Mouse (Mus musculus) heart, adult 9 months (tissue): ENCODE results near the gene Polr3gl.
A peak's percentile ranks its signal among the peaks of the same experiment; 100 is the strongest.

Experiments used
- DNase-seq, 2 experiments: peaks; one replicate each; pipeline ENCODE4 v3.0.0; 2022; ENCODE audit warnings: low spot score in 2 of 2

The Polr3gl gene

DNA sequence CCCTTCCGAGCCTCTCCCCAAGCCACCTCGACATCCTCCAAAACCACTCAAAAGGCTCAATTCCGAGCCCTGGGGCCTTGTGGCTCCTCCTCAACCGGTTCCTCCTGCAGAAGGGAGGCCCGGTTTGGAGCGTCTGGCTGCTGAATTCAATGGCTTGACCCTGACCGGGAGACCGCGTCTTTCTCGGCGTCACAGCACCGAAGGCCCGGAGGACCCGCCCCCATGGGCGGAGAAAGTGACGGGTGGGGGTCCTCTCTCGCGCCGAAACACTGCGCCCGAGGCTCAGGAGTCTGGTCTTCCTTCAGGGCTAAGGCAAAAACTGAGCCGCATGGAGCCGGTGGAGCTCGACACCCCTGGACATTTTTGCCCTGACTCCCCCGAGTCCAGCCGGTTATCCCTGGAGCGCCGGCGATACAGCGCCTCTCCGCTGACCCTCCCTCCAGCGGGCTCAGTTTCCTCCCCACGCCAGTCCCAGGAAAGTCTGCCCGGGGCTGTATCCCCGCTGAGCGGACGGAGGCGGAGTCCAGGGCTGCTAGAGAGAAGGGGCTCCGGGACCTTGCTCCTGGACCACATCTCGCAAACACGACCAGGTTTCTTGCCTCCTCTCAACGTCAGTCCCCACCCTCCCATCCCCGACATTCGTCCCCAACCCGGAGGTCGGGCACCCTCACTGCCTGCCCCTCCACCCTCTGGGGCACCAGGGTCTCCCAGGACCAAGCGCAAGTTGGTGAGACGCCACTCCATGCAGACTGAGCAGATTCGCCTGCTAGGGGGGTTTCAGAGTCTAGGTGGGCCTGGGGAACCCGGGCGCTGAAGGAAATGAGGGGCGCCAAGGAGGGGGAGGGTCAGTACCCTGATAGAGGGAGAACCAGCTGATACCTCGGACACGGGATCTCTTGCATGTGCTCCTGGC, 4.4 kb upstream of the Polr3gl start:
- peak; percentile 85 to 88 for DNase-seq

DNA sequence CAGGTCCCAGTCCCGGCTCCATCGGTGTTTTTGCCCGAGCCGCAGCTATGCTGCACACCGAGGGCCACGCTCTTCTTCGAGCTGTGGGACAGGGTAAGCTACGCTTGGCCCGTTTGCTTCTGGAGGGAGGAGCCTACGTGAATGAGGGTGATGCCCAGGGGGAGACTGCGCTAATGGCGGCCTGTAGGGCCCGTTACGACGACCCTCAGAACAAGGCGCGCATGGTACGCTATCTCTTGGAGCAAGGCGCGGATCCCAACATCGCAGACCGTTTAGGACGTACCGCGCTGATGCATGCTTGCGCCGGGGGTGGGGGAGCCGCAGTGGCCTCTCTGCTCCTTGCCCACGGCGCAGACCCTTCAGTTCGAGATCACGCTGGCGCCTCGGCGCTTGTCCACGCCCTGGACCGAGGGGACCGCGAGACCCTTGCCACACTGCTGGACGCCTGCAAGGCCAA, 3.5 kb upstream of the Polr3gl start:
- DNase-seq, result peak in 1 of 2 experiments; percentile 36

DNA sequence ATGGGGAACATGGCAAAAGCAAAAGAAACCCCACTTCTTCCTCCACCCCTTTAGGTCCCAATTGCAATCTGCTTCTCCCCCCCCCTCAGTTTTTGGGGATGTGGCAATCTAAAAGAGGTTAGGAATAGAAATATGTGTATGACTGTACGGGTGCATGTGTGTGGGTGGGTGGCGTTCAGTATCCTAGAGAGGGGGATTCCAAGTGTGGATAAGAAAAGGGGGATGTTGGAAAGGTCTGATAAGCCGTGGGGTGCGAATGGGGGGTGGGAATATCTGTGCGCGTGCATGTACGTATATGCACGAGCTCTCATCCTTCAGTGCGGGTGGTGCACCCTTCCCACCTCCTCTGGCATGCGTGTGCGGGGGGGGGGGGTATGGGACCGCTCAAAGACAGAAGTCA, 2.9 kb upstream of the Polr3gl start:
- DNase-seq, result no peak

DNA sequence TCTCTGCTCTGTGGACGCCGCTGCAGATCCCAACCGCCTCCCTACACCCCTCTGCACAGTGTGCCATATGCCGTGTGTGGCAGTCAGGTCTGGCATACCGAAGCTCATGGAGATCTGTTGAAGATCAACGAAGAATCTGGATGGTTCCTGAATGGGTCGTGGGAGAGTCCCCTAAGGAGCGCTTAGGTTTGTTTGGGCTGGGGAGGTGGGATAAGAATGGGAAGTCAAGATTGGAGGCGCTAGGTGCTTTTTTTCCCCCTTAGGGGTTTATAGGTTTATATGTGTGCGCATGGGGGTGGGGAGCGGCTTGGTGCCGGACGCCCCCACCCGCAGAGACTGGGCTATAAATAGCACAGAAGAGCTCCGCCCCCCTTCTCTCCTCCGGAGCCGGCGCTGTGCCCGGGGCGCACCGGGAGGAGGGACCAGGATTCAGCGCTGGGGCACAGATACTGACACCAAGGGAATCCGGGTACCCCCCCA, 2.3 kb upstream of the Polr3gl start, which contains the start of gene Ankrd34a:
Ankrd34a (plus strand) TSS at position 409 of the 480 bp plus-strand sequence.
- DNase-seq, result peak; percentile 56 to 65

DNA sequence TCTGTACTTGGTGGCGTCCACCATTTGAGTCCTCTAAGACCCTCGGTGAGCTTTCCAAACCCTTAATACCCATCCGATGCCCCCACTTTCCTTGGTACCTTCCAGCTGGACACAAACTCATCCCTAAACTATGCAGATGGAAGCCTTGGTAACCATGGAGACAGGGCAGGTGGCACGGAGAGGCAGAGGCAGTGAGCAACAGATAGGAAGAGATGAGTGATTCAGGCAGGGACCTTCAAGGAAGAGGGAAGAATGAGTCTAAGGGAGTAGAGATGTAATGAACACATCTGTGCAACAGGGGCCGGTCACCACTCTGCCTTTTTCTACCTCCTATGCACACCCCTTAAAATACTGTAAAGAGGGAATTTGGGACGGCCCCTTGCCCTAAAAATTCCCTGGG, 1.7 kb upstream of the Polr3gl start:
- DNase-seq, result no peak

DNA sequence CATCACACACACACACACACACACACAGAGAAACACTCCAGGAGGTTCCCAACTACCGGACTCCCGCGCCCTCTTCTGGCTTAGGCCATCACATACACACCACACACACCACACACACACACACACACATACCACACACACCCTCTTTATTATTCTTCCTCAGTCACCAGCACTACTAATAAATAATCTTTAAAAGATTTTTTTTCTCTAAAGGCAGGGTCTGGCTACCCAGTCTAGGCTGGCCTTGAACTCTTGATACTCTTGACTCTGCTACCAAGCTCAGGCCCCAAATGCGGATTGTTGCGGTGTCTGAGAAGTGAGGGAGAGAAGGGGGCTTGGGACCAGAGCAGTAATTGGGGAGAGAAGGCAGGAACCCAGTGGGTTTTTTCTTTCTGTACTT, 870 bp upstream of the Polr3gl start:
- DNase-seq, result no peak

DNA sequence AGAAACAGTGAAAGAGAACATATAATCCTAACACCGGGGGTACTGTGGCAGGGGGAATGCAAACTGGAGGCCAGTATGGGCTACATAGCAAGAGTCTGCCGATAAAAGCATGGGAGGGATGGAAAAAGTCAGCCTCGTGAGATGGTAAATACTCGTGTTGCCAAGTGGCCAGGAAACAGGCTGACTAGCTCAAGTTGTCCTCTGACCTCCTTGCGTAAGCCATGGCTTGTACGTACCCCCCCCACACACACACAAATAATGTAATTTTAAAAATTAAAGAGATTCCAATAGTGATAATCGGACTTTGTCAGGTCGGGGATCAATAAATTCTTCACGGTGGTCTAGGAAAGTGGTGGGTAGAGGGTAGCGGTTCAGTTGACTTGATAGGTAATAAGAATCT, 607 bp downstream of the Polr3gl start:
- no peak for DNase-seq

DNA sequence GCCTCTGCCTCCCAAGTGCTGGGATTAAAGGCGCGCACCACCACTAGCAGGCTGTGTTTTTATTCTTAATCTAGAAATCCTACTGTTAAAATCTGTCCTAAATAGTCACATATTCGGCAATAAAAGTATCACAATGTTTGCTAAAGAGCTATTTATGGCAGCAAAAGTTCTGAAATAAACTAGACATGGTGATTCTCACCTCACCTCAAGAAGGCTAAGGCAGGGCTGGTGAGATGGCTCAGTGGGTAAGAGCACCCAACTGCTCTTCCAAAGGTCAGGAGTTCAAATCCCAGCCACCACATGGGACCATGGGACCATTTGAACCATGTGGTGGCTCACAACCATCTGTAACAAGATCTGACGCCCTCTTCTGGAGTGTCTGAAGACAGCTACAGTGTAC, 3.3 kb downstream of the Polr3gl start:
- DNase-seq, result no peak

DNA sequence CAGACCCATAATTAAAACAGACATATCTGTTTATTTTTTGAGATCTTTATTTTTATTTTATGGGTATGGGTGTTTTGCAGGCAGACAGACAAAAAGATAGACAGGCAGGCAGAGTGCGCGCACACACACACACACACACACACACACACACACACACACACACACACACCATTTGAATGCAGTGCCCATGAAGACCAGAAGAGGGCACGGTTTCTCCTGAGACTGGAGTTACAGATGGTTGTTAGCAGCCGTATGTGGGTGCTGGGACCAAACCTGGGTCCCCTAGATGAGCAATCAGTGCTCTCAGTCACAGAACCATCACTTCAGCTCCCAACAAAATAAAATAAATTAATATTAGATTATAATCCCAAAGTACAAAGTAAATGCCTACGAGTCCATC, 10.6 kb downstream of the Polr3gl start:
- DNase-seq, result no peak

DNA sequence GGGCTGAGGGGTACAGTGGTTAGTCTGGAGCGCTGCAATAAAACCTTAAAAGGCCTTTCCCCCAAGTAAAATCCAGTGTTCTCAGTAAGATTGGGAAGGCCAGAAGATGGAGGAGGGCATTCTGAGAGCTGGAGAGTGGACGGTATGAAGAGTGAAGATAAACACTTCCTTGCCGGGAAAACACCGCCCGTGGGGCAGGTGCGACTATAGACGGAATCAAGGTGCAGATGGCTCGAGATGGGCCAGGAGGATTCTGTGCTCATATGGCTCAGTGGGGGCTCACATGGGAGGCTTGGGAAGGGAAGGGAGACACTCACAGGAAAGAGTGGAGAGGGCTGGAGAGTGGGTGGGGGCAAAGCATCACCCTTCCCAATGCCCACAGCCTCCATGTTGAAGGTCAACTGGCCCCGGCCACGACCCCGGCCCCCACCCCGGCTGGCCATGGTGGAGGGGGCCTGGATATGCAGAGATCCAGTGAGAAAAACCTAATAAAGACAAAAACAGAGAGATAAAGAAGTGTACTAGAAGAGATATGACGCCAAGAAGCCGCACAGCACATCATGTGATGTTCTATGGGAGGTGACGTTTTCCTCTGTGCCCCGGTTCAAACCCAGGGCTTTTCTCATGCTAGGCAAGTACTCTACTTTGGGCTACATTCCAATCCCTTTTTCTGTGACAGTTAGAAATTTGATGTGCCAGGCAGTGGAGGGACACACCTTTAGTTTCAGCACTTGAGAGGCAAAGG, 12.0 kb downstream of the Polr3gl start:
- no peak for DNase-seq

DNA sequence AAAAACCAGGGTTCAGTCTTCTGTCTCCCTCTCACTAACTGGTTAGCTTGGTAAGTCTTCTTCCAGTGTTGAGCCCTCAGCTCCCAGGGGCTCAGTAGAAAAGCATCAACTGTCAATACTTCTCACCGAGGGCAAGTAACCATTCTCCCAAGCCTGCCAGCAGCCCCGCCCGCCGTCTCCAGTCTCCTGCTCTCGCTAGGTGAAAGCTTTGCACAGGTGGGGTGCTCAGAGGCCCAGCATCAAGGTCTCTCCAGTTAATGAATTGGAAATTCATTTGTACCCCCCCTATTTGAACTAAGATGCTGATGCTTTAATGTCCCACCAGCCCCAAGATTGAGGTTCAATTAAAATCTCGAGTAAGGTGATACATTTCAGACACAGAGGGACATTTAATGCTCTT, 12.8 kb downstream of the Polr3gl start:
- DNase-seq, result no peak

DNA sequence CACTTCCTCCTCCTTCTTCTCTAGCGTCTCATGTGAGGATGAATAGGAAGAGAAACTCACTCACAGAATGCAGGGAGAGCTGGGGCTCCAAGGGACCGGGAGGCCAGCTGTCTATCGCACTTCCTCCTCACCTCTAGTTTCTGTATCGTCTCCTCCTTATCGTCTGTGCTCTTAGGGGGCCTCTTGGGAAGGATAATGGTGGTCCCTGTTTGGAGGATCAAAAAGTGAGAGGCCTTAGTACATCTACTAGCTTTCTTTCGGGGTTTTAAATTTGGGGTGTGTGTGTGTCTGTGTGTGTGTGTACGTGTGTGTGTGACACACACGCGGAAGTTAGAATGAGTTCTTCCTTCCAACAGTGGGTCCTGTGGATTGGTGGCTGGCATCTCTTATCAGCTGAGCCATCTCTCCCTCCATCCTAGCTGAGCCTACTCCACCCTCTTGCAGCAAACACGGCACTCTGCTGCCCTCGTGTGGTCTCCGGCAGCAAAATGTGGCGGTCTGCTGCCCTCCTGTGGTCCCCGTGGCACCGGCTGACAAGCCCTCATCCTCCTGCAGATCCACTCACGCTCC, 14.0 kb downstream of the Polr3gl start:
- peak; percentile 88 for DNase-seq

DNA sequence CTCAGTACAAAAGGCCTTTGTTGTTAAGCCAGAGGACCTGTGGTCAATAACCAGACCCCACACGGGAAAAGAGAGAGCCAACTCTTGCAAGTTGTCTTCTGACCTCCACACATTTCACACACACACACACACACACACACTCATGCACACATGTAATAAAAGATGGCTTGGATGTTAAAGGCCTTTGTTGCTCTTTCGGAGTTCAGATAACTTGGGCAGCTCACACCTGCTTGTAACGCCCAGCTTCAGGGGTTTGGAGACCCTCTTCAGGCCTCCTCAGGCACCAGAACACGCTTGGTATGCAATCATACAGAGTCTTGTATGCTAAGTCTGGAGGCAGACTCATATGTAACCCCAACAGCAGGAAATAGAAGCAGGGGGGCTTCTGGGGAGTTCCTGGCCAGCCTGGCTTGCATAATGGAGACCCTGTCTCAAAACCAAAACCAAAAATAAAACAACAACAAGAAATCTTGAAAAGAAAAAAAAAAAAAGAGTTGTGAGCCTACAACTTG, 14.7 kb downstream of the Polr3gl start:
- peak in 1 of 2 experiments; percentile 18 for DNase-seq

DNA sequence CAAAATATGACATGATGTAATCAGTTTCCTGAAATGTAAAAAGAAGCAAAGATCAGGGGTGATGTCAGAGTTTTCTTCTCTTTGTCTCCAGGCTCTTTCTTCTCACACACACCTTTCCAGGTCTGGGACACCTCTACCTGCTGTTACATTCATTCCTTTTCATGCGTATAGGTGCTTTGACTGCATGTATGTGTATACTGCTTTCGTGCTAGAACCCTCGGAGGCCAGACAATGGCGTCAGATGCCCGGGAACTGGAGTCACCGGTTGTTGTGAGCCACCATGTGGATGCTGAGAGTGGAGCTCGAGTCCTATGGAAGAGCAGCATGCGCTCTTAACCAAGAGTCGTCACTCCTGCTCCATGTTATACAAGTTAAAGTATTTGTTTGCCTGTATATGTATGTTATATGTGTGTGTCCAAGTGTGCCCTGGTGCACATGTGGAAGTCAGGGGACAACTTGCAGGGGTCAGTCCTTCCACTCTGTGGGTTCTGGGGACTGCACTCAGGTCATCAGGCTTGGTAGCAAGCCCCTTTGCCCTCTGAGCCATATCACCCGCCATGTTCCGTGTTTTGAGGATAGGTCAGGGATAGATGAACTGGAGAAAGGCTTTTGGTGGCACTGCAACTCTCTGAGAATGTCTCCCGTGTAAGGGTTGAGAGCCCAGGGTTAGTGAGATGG, 15.3 kb downstream of the Polr3gl start:
- peak in 1 of 2 experiments; percentile 25 for DNase-seq

DNA sequence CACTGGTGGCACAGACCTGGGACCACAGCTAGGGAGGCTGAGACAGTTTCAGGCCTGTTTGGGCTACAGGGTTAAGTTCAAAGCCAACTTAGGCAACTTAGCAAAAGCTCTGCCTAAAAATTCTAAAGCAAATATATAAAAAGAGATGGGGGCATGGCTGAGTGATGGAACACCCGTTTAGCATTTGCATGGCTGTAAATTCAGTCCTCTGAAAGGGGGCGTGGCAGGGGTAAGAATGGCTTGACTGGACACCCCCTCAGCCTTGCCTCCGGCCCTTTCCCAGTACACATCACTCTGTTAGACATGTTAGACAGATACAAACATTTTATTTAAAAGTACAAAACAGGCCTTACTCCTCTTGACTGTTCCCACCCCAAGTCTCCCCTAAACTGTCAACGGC, 16.4 kb downstream of the Polr3gl start:
- no peak for DNase-seq

DNA sequence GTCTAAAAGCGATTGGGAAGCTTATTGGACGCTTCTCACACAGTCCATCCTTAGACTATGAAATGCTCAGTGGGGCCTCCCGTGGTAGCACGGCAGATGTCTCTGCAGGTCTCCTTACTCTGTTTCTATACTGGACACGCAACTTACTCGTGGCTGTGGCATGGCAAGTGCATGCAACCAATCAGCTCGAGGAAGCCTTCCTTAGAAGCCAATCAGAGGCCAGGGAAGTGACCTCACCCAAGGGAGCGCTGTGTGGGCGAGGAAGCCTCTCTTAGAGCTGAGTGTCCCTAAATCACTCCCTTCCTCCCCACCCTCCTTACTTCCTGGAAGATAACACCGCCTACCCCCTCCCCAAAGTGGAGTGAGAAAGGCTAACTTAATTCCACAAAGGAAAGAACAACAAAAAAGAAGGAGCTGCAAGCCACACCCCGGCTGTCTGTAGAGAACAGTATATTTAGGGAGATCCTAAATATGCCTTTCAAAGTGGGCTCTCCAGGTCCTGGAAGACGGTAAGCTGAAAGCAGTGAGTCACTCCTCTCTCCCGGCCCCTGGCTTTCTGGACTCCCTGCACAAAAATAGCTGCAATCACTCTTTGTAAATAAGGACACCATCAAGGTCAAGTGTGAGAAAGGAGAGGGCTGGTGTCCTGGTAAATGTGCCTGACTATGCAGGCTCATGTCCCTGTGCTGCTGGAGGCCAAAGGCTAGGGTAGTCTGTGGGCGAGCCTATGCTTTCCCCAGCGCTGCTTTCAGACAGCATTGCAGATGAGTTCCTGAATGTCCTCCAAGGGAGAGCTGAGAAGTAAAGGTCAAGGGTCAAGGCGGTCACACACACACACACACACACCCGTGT, 17.1 kb downstream of the Polr3gl start, which contains the start of gene Gm16253:
Gm16253 (plus strand) TSS at position 295 of the 852 bp plus-strand sequence.
- peak; percentile 97 to 99 for DNase-seq

DNA sequence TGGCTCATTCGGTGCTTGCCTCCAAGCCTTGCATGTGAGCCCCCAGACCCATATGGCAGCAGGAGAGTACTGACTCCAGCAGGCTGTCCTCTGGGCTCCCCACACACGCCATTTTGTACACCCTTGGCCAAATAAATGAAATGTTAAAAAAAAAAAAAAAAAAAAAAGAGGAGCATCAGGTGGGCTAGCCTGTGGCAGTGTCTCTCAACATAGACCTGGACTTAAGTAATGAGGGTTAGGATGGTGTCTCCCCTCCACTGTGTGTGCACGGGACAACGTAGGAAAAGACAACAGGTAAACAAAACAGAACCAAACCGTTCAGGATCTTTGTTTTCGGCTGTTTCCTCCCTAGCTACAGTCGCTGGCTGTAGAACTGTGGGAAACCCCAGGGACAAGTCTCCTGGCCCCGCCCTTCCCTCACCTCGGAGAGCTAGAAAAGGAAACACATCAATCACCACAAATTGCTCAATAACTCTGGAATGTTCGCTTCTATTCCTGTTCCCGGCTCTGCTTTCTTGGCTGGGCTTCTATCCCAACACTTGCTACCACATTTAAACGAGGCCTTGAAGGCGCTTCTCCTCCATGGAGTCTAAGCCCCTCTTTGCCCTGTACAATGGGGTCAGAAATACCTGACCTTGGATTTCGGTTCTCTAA, 17.8 kb downstream of the Polr3gl start:
- peak; percentile 93 for DNase-seq

DNA sequence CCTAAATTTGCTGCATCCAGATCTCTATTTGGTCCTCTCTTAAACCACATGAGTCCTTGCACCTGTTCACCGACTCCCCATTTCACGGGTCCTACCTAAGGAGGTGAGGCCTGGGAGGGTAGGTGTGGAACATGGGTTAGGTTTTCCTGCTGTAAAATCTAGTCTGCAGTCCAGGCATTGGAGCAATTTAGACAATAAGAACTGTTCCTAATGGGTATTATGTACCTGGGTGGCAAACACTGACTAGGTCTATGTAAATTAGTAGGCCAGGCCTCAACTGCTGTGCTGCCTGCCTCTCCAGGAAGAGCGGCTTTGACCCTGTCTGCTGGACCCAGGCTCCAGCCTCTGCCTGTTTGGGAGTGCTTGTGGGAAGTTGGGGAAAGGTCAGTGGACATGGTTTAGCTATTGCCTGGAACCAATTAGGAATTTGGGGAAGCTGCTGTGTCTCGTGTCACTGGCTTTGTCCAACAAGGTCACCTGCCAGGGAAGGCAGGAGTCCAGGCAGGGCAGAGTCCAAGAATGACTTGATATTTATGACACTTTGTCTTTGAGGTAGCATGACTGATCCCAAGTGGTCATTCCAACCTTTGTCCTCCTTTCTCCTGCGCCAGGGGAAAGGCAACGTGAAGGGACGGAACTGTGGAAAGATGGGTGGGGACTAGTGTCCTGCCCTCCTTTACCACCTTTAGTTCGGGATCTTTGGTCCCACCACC, 18.6 kb downstream of the Polr3gl start:
- DNase-seq, result peak; percentile 88 to 92
